Mouse (Mus musculus): ENCODE measurements around the gene Kcnh7. TPM values are rescaled to one million over a fixed set of nuclear protein-coding genes. Genes with fewer than 3 reads are reported as not detected.

Gene Kcnh7
- total RNA-seq (2021): under 1 TPM; 0.06 to 0.31 TPM

DNA sequence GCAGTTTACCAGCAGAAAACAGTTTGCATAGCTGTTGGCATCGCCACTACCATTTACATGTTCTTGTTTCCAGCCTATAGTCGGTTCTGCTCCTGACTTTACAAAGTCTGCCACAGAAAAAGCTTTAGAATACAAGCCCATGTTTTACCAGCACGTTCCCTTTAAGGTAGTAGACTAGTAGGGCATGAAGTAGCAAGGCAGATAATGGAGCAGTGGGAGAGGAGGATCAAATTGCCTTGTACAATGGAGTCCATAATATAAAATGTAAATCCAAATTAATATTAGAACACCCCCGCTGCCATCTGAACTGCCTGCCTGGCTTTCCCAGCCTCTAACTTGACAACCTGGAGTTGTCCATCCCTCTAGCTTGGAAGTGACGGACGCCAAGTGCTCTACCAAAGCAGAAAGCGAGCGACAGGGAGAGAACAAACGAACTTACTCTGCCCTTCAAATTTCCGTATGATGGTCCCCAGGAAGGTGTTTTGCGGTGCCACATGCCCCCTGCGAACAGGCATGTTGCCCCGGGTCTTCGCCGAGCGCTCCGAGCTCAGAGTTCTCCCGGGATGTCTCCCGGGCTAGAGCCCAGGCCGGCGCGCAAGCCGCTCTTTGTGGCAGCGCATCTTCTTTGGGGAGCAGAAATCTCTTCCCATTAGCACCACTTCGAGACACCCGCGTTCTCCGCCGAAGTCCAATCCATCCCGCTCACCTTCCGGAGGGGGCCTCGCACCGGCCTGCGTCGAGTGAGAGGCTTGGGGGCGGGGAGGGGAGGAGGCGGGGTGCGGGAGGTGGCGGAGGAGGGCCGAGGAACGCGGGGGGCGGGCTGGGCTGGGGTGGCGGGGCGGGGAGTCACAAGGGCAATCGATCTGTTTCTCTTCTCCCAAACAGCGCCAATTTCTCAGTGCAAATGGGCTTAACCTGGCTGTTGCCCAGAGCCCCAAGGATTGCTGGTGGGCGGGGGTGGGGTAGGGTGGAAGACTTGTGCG, at the start of gene Kcnh7:
Kcnh7 (minus strand) TSS at position 725 of the 983 bp plus-strand sequence.
- DNase-seq (ENCODE audit: low spot score): no peak
- intact Hi-C loops (cut with DNase I): no loop called here

DNA sequence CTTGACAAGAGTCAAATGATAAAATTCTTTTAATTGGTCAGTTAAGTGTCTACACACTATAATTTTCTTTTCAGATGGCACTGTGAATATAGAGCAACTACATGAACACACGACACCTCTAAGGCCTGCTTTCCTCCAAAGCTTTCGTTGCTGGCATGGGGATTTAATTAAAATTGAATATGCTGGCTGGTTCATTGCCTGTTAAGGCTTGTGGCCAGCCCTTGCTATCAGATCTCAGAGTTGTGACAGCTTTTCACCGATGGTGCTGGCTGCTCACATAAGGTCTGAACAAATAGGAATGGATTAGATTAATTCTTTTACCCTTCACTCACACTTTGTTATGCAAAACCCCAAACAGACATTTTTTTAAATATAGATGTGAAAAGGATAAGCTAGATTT, 23.3 kb upstream of the Kcnh7 start:
- DNase-seq (ENCODE audit: low spot score): no peak
- intact Hi-C loops (cut with DNase I): no loop called here

DNA sequence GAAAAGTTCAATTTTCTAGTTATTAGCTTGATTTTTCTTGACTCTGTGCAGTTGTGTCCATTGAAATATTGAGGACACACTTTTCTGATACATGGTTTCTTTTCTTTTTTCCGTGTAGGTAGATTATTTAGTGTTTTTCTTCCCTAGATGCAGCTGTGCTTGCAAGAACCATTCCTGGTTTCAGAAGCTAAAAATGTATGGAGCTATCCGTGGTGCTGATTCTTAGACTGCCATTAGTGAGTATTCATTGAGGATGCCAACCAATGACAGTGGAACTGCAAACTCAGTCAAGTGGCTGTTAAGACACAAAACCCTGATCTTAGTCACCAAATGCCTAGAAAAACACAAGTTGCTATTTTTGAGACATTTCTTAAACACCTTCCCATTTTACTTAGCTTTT, 1.9 kb upstream of the Kcnh7 start:
- no peak for DNase-seq (ENCODE audit: low spot score)
- intact Hi-C loops (cut with DNase I): no loop called here

DNA sequence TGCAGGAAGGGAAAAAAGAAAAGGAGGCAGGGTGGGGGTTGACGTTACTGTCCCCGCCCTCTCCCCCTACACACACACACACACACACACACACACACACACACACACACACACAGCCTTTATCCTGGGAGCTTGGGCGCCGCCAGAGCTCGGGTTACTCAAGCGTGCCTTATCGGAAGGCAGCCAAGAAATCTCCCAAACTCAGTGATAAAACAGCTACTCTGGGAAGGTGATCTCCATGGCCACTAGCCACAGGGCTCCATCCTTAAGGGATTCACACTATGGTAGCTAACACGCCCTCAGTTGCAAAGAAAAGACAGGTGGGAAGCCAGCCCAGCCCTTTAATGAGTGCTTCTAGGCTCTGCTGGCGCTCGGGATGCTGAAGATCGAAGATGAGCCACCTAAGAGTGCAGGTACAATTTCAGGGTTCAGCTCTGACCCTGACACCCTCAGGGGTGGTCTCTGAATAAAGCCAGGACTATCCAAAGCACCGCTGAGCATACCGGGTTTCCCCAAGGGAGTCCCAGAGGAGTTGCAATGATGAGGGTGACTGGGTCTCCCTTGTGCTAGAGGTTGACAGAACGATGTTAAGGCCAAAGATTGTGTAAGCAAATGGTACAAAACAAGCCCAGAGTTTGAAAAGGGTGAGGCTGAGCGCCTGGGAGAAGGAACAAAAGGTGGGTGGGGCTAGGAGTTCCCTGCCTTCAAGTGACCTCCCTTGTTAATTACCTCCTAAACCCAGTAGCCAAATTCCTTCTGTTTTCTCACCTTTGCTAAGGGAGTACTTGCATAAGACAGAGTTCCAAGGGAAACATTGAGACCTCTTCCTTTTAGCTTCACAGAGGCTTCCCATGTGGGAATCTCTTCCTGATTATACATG, 704 bp upstream of the Kcnh7 start:
- intact Hi-C loops (cut with DNase I): no loop called here
- no peak for DNase-seq (ENCODE audit: low spot score)

DNA sequence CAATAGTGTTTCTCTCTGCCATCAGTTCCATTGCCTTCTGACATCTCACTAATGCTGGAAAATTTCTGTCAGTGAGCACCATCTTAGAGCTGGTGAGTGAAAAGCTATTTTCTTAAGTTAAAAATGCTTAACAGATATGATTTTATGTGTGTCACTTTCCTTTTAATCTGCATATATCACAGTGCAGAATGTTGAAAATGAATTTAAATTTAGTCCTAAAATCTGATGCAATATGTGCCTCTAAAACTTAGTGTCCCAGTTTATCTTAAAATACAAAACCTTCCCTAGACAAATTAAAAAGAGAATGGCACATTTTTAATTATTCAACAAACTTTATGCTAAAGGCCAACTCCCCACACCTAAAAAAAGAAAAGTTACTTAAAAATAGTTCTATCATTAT, 30.4 kb downstream of the Kcnh7 start:
- intact Hi-C loops (cut with DNase I): no loop called here
- DNase-seq (ENCODE audit: low spot score): no peak

DNA sequence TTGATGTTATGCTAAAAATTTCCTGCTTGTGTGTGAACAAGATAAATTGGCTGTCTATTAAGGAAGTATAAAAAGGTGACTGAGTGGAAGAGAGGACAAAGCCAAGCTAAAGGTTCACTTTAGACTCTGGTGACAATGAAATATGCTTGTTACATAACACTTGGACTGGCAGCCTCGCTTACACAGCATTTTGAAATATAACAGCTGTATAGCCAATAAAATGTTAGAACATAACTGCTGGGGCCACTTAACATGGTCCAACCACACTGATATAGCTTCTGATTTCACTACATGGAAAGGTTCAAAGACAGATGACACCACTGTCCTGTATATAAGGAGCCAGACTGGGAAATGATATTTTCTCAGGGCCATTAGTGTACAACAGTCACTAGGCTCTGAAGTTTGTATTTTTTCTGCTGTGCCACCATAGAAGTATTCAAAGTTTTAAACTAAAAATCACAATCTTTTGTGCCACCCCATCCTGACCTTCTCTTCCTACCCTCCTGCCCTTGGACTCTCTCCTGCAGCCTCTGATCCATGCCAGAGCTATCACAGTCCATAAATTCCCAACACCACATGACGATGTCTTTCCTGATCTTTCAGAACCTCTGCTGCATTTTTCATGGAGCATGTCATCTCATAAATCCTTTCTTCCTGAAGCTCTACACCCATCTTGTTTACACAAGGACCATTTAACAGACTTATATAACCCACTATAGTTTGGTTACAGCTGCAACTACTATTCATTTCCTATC, 56.1 kb downstream of the Kcnh7 start:
- intact Hi-C loops (cut with DNase I): no loop called here
- no peak for DNase-seq (ENCODE audit: low spot score)

DNA sequence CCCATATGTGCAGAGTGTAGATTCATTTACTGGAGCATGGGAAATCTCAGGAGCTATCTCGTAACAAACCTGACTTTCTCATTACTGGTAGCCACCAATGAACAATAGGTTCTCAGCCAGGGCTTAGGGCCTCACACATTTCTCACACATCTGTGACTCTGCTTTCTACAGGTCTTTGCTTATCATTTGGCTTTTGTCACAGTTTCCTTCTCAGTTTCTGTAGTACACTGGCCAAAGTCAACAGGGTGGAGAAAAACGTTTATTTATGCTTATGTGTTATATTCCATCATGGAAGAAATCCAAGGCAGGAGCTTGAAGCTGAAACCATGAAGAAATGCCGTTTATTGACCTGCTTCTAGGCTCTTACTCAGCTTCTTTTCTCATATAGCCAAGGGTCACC, 63.8 kb downstream of the Kcnh7 start:
- intact Hi-C loops (cut with DNase I): no loop called here
- no peak for DNase-seq (ENCODE audit: low spot score)

DNA sequence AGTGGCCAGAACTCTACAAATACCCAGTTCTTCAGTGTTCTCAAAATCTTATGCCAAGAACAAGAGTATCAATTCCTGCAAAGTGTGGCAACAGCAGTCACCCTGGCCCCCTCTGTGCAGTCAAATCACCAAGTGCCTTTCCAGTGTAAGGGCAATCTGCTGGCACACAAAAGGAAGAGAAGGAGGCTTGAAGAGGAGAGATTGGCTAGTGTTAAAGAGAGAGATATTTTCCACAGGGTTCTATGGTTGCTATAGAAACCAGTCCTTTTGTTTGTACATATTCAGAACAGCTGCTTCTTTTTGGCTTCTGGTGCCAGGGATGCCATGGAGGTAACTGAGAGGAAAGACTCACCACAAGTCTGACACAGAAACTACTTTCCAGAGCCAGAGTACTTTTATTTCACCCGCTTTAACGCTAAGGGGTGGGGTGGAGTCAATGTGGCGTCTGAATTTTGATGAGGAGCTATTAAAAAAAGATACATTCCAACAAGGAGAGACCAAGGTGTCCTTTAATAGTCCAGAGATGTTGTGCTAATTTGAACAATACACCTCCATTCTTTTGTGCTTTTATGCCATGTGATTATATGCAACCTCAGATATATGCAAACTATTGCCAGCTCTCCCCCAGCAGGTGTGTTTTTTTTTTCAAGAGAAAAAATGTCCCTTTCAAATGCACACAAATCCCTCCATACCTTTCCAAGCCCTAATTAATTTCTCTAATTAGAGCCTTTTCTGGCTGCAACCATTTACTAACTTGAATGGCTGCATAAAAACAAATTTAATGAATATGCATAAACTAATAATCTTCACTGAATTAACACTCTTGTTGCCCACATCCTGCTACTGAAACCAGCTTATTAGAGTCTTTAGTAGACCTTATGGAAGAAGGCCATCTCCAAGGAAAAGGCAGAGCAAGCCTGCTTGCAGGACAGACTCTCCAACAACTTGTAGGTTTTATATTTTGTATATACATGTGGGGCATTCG, 66.6 kb downstream of the Kcnh7 start:
- no peak for DNase-seq (ENCODE audit: low spot score)
- intact Hi-C loops (cut with DNase I): no loop called here

DNA sequence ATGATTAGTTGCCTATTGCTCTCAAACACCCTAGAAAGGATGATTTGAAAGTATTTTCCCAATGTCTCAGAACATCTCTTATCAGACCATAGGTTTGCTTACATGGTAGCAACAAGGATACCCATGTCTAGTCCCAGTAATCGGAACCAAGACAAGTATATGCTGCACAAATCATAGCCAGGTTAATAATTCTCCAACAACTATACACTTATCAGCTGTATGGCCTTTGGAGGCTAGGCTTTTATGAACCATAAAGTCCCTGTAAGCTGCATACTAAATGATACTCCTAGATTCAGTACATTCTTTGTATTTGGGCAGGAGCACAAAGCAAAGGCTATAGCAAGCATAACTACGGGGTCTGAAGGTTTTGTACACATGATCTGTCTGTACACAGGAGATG, 78.1 kb downstream of the Kcnh7 start:
- intact Hi-C loops (cut with DNase I): no loop called here
- no peak for DNase-seq (ENCODE audit: low spot score)

DNA sequence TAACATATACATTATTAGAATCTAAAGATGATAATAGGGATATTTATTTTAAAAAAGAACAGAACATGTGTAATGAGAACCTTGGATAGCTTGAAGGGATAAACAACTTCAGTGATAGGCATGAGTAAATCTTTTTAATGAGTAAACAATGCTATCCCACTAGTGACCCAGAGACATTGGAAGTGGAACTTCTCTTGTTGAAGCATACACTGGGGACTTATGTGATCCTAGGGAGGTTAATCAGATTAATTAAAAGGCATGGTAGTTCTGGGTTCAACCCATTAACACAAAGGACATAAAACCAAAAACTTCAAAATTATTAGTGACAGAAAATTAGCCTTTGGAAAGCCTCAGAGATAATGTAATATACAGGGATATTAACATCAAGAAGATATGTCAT, 84.4 kb downstream of the Kcnh7 start:
- intact Hi-C loops (cut with DNase I): no loop called here
- no peak for DNase-seq (ENCODE audit: low spot score)

DNA sequence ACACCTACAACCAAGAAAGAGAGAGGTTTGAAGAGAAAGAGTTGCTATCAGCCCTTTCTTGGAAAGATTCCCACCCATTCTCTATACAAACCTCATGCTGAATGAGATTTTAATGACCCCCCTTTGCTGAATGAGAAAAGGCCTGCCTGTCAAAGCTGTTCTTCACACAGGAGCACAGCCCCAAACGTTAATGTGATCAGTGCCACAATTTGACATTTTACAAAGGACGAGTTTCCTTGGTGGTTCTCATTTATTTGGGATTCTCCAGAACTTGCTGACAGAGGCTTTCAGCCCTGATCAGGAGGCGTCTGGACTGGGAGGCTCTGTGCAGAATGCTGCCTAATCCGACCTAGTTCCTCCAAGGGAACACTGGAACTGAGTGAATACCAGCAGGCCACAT, 92.3 kb downstream of the Kcnh7 start:
- intact Hi-C loops (cut with DNase I): no loop called here
- DNase-seq (ENCODE audit: low spot score): no peak

DNA sequence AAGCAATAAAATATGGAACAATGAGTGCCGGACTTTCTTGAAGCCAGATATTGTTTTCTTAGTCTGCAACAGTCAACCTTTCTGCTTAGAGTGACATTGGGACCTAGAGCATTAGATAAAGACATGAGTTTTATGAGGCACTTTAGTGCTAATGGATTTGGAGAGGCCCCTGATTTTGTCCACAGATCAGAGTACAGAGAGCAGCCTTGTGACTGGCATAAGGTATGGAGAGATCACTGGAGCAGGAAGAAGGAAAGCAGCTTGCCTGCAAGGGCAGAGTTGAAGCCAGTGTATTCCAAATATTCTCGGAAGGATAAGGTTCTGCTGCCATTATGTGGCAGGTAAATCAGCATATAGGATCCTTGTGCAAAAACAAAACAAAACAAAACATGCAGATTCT, 93.6 kb downstream of the Kcnh7 start:
- intact Hi-C loops (cut with DNase I): no loop called here
- no peak for DNase-seq (ENCODE audit: low spot score)

DNA sequence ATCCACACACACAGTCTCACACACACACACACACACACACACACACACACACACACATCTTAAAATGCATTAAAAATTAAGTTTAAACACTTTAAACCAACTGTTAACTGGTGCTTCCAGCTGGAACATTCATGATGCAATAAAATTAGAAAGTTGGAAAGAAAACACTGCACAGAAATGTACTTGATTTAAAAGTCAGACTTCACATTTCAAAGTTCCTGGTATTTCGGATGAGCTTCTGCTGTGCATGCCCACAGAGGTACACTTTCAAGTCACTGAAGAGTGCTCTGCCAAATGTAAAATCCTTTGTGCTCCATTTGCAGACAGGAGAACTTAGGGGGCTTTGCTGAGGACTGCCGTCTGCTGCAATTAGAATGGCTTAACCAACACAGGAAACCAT, 125.7 kb downstream of the Kcnh7 start:
- intact Hi-C loops (cut with DNase I): no loop called here
- no peak for DNase-seq (ENCODE audit: low spot score)

DNA sequence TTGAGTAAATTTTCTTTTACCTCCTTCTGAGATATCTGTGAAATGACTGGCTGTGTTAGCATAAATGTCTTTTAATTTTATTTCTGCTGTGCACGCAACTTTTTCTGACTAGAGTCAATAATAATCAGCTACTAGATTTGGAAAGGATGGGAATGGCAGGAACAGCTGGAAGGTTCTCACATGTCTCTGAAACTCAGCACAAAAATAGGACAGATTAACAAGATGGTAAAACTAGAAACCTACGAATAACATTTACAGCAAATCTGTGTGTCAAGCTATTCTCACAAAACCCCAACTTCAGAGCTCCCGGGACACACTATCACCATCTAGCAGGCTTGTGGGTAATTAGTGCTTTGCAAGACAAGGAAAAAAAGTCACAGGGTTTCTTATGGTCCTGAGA, 134.2 kb downstream of the Kcnh7 start:
- intact Hi-C loops (cut with DNase I): no loop called here
- no peak for DNase-seq (ENCODE audit: low spot score)

DNA sequence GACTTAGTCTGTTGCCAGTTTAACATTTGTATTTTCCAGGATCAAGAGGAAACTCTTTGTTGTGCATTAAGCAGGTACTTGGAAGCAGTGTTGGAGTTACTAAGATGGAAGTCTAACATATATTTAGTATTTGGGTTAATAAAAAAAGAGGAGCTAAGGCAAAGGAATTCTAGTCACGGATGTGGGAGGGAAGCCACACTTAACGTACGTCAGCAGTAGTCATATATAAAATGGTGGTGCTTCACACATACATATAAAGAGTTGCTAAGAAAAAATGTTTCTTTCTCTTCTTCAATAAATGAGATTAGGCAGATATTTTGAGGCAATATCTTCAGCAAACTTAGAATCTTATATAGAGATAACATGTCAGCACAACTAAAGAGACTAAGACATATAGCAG, 144.4 kb downstream of the Kcnh7 start:
- no peak for DNase-seq (ENCODE audit: low spot score)
- intact Hi-C loops (cut with DNase I): no loop called here

DNA sequence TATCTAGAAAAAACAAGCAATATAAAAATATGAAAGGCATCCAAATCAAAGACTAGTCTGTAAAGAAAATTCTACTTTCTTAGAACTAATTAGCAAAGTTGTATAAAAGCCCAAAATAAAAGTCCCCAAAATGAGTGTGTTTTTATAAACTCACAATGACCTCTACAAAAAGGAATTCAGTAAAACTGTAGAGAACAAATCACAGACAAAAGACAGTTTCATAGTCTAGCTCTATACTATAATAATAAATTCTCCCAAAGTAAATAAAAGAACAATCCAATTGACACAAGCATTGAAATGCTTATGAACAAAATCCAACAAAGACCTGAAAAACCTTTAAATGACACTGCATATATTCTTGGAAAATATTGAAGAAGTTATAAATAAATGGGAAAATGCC, 169.2 kb downstream of the Kcnh7 start:
- intact Hi-C loops (cut with DNase I): no loop called here
- DNase-seq (ENCODE audit: low spot score): no peak

DNA sequence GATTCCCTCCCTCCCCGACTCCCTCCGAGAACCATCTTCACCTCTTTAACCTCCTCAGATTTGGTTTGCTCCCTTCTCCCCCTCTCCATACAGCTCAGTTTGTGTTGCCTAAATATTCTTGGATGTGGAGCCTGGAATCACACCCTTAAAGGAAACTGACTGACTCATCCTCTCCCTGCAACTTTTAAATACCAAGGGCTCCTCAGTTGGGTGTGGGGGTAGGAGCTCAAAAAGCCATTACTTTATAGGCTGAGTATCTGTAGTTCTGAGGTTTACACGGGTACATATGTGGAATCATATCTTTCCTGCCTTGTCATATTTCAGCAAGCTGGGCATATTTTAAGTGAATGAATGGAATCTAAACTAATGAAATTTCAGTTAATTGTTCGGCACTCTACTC, 174.9 kb downstream of the Kcnh7 start:
- DNase-seq (ENCODE audit: low spot score): no peak
- intact Hi-C loops (cut with DNase I): no loop called here

DNA sequence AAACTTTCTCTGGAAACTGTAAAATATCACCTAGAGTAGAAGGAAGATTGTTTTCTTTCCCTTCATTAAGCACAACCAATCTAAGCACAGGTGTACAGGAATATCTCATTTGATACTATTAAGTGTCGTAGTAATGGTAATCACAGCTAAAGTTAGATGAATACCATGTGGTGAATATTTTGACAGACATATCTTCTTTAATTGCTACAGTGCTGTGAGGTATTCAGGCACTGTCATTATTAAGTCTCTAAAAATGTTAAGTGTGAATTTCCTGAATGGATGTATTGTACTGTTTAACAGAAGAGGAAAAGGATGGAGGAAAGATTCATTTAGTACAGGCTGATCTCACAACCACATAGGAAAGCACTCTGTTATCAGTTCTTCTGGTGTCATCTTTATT, 181.3 kb downstream of the Kcnh7 start:
- no peak for DNase-seq (ENCODE audit: low spot score)
- intact Hi-C loops (cut with DNase I): no loop called here

DNA sequence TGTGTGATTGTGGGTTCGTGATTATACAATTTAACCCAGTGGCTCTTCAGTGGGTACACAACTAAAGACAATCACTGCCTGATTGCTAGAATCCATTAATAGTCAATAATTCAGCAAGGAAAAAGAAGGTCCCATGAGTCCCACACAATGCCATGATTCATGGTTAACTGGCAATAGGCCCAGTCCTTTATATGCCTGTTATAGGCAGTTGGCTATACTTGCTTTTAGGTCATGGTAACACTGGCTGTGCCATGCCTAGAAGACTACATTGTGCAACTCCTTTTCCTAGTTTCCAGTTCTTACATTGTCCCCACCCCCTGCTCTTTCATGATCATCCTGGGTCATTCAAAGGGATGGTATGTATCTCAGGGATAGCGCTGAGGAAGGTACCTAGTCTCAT, 186.4 kb downstream of the Kcnh7 start:
- intact Hi-C loops (cut with DNase I): no loop called here
- no peak for DNase-seq (ENCODE audit: low spot score)
